Mouse (Mus musculus) midbrain, embryonic 11.5 days (tissue): ENCODE measurements around the gene Rsc1a1. TPM values are rescaled to one million over a fixed set of nuclear protein-coding genes. Genes with fewer than 3 reads are reported as not detected.
A peak's percentile ranks its signal among the peaks of the same experiment; 100 is the strongest.

ENCODE experiments used
- ATAC-seq: fragments of 200-750 bp; cut with Nextera tagmentation; 2 replicates; pipeline ENCODE4 v1.8.0; 2017; ENCODE audit warnings: moderate TSS enrichment, moderate library complexity; ENCODE audit not compliant: low FRiP score
- DNase-seq: peaks from one replicate; pipeline ENCODE4 v3.0.0; 2015; ENCODE audit warnings: low spot score; ENCODE audit errors: missing footprints
- H3K27ac ChIP-seq: fragments of 300-500 bp; sonication (generic); 2 replicates; pipeline ENCODE4 v1.5.1; 2014; ENCODE audit warnings: low read depth, low read length
- H3K27me3 ChIP-seq: fragments of 300-500 bp; sonication (generic); 2 replicates; pipeline ENCODE4 v1.6.1; 2014; ENCODE audit warnings: mild to moderate bottlenecking, low read length, moderate library complexity, mixed read lengths; ENCODE audit not compliant: control insufficient read depth, insufficient read depth
- H3K36me3 ChIP-seq: fragments of 300-500 bp; sonication (generic); 2 replicates; pipeline ENCODE4 v1.6.1; 2014; ENCODE audit warnings: mild to moderate bottlenecking, low read length, moderate library complexity, mixed read lengths; ENCODE audit not compliant: control insufficient read depth, insufficient read depth
- H3K4me1 ChIP-seq: fragments of 300-500 bp; sonication (generic); 2 replicates; pipeline ENCODE4 v1.6.1; 2014; ENCODE audit warnings: low read length; ENCODE audit not compliant: control insufficient read depth, insufficient read depth
- H3K4me2 ChIP-seq: fragments of 300-500 bp; sonication (generic); 2 replicates; pipeline ENCODE4 v1.6.1; 2014; ENCODE audit warnings: mild to moderate bottlenecking, moderate library complexity
- H3K4me3 ChIP-seq: fragments of 300-500 bp; sonication (generic); 2 replicates; pipeline ENCODE4 v1.5.1; 2014; ENCODE audit warnings: low read depth, low read length
- H3K9ac ChIP-seq: fragments of 300-500 bp; sonication (generic); 2 replicates; pipeline ENCODE4 v1.6.1; 2014; ENCODE audit warnings: low read length
- H3K9me3 ChIP-seq: fragments of 300-500 bp; sonication (generic); 2 replicates; pipeline ENCODE4 v1.6.1; 2016; ENCODE audit warnings: low read length; ENCODE audit not compliant: control insufficient read depth
- WGBS: fragments of 180-500 bp; shearing (Covaris S2); extraction: QIAGEN DNeasy Blood & Tissue Kit; methylation state at CpG from one replicate; pipeline ENCODE4 v1.1.7; 2014; 5-methylcytosine and 5-hydroxymethylcytosine counted together
- polyA plus RNA-seq: library from polyadenylated mRNA; unstranded; fragments of >200 nt; fragmentation: Nextera tagmentation; extraction: Ambion mirVana; gene quantifications from 2 replicates; pipeline ENCODE4 v1.2.1, GENCODE M21; 2014

Rsc1a1 gene
- polyA plus RNA-seq, 1 experiment from 2014 or later = 1.4 TPM

DNA sequence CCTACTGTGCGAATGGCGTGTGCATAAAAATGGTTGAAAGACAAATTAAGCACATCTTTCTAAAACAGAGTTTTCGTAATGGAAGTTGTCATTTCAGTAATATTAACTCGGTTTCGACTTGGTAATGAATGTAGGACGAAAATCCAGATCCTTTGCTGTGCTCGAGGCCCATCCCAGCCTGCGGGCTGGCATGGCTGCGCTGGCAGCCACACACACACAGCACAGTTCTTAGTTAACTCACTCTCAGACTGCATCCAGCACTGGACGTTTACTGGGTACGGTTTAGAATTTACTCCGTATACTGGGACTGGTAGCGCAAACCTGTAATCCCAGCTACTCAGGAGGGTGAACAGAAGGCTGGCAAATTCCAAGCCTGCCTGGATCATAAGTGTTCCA, 38.3 kb upstream of the Rsc1a1 start:
- no peak for DNase-seq
- 10% methylated on average over 13 of the region's 13 CpGs for WGBS
- peak; percentile 70 for ATAC-seq
- peaks cover 11% of the 10 kb centered on the region for H3K4me1 ChIP-seq
- no peak overlapping the region for H3K27ac ChIP-seq
- no peaks in the 10 kb centered on the region for H3K9me3 ChIP-seq
- peak overlapping the region; percentile 93 for H3K4me3 ChIP-seq
- H3K27me3 ChIP-seq = no peaks in the 10 kb centered on the region
- H3K36me3 ChIP-seq = no peaks in the 10 kb centered on the region
- peak overlapping the region; percentile 92 for H3K4me2 ChIP-seq
- H3K9ac ChIP-seq = peak overlapping the region; percentile 96

- WGBS = under 1% methylated on average over 94 of the region's 105 CpGs
Measured at GRCm38 (mm10) chr4:141722731-141723672, 37.6 kb upstream of the Rsc1a1 start, which contains the start of gene Ddi2. Gene Ddi2 (minus strand): TSS chr4:141723419.

GRCm38 (mm10) chr4:141721961-141722360, 36.6 kb upstream of the Rsc1a1 start:
- Histone ChIP-seq H3K4me1 (peaks cover 11% of the 10 kb centered on the region), H3K9ac (peak overlapping the region; percentile 96; the same call in 1 of the 2 replicates), H3K27me3 (no peaks in the 10 kb centered on the region), H3K4me2 (peak overlapping the region; percentile 92), H3K9me3 (no peaks in the 10 kb centered on the region), H3K36me3 (no peaks in the 10 kb centered on the region), H3K27ac (no peak overlapping the region), H3K4me3 (peak overlapping the region; percentile 93; the same call in 1 of the 2 replicates)
- ATAC-seq (no peak), DNase-seq (no peak)
- 82% methylated on average over 6 of the region's 6 CpGs for WGBS

More at GRCm38 (mm10) chr4:141722731-141723672, 37.6 kb upstream of the Rsc1a1 start, which contains the start of gene Ddi2:
- Histone ChIP-seq H3K27me3 (no peaks in the 10 kb centered on the region), H3K4me1 (peaks cover 11% of the 10 kb centered on the region), H3K36me3 (no peaks in the 10 kb centered on the region), H3K27ac (peak within 1 kb of the TSS; percentile 81), H3K9me3 (no peaks in the 10 kb centered on the region), H3K9ac (peak within 1 kb of the TSS; percentile 96), H3K4me3 (peak within 1 kb of the TSS; percentile 93), H3K4me2 (peak within 1 kb of the TSS; percentile 92)
- DNase-seq (peak; percentile 99), ATAC-seq (peak; percentile 92)

DNA sequence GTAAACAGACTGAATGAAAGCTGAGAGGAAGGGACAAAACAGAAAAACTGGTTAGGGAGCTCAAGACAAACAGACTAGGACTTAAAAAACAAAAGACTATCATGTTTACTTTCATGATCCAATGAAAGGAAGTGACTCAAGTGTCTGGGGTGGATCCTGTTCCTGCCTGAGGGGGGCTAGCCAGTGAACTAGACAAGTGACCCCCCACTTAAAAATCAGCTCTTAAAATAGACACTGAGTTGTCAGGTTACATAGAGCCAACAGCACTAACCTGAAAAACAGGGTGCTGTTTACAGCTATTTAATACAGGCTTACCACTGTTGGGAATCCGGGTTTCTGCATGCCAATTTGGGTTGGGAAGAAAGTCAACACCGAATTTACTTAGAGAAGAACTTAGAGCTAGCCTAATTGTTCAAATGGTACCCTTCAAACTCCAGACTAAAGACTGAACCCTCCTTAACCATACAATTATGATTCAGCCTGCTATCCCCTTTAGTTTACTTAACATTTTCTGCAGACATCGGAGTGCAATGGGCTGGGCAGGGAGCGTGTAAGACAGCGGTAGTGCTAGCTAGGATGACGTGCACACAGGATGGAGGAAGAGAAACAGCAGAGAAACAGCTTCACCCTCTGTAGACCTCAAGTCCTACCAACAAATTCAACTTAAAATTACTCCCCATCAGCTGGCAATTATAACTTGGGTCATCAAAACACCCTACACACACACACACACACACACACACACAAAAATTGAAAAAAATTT, 35.5 kb upstream of the Rsc1a1 start:
- Histone ChIP-seq H3K4me2 (no peak overlapping the region), H3K9ac (no peak overlapping the region), H3K4me1 (peaks cover 11% of the 10 kb centered on the region), H3K4me3 (no peak overlapping the region), H3K9me3 (no peaks in the 10 kb centered on the region), H3K27me3 (no peaks in the 10 kb centered on the region), H3K36me3 (no peaks in the 10 kb centered on the region), H3K27ac (no peak overlapping the region)
- ATAC-seq (no peak), DNase-seq (peak; percentile 73)
- 87% methylated on average over 6 of the region's 6 CpGs for WGBS

GRCm38 (mm10) chr4:141719304-141719703, 33.9 kb upstream of the Rsc1a1 start:
- H3K4me1 ChIP-seq = peaks cover 11% of the 10 kb centered on the region
- DNase-seq (peak; percentile 51), ATAC-seq (no peak)
- H3K9ac ChIP-seq = no peak overlapping the region
- no peaks in the 10 kb centered on the region for H3K9me3 ChIP-seq
- no peak overlapping the region for H3K27ac ChIP-seq
- H3K36me3 ChIP-seq = no peaks in the 10 kb centered on the region
- H3K4me3 ChIP-seq = no peak overlapping the region
- H3K4me2 ChIP-seq = no peak overlapping the region
- 96% methylated on average over 1 of the region's 1 CpGs for WGBS
- H3K27me3 ChIP-seq = no peaks in the 10 kb centered on the region

DNA sequence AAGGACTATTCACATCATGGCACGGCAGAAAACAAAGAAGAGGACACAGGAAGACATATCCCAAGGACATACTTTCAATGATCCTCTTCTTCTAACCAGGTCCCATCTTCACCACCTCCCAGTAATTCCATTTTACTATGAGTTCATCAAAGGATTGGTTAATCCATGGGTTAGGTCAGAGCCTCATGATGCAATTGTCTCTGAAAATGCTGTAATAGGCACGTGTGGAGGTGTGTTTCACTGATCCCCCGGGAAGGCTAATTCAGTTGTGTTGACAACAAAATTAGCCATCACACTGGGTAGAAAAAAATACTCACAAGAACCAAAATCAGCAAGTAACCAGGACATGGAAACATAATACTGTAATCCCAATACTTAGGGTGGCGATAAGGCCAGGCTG, 32.2 kb upstream of the Rsc1a1 start:
- no peaks in the 10 kb centered on the region for H3K9me3 ChIP-seq
- H3K4me3 ChIP-seq = no peak overlapping the region
- no peak overlapping the region for H3K9ac ChIP-seq
- no peak overlapping the region for H3K27ac ChIP-seq
- ATAC-seq = no peak
- no peak overlapping the region for H3K4me2 ChIP-seq
- no peak for DNase-seq
- H3K4me1 ChIP-seq = peaks cover 8% of the 10 kb centered on the region; the same call in 1 of the 2 replicates
- no peaks in the 10 kb centered on the region for H3K27me3 ChIP-seq
- 91% methylated on average over 4 of the region's 4 CpGs for WGBS
- no peaks in the 10 kb centered on the region; the same call in 1 of the 2 replicates for H3K36me3 ChIP-seq

- no peak overlapping the region for H3K27ac ChIP-seq
- DNase-seq = no peak
- H3K36me3 ChIP-seq = peaks cover 2% of the 10 kb centered on the region; the same call in 1 of the 2 replicates
- no peak for ATAC-seq
- 82% methylated on average over 2 of the region's 2 CpGs for WGBS
- H3K9ac ChIP-seq = no peak overlapping the region
- no peak overlapping the region for H3K4me2 ChIP-seq
- no peaks in the 10 kb centered on the region for H3K27me3 ChIP-seq
- H3K4me3 ChIP-seq = no peak overlapping the region
- H3K9me3 ChIP-seq = no peaks in the 10 kb centered on the region
- no peaks in the 10 kb centered on the region for H3K4me1 ChIP-seq
Measured at GRCm38 (mm10) chr4:141715027-141715426, 29.6 kb upstream of the Rsc1a1 start.

DNA sequence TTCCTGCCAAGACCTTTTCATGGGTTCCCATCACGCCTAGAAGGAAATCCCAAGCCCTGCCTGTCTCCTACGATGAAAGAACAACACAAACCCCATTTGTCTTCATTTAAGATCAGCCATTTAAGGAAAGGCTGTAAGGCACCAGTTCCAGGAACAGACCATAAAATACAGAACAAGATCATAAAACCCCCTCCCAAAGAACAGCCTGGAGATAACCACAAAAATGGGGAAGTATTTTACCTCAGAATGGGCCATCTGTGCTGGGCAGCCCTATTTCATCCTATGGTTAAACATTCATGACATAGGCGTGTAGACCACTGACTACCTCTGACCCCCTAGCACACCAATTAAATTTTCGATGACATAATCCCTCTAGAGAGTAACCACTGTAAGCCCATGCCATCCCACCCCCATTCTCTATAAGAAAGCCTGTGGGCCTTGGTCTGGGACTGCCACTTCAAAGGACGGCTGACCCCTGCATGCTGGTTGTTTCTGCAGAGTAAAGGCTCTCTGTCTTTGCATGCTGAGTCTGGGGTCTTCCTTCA, 28.3 kb upstream of the Rsc1a1 start:
- WGBS = 74% methylated on average over 5 of the region's 5 CpGs
- H3K9ac ChIP-seq = no peak overlapping the region
- no peaks in the 10 kb centered on the region for H3K27me3 ChIP-seq
- DNase-seq (no peak), ATAC-seq (no peak)
- no peaks in the 10 kb centered on the region for H3K4me1 ChIP-seq
- H3K4me3 ChIP-seq = no peak overlapping the region
- no peak overlapping the region for H3K27ac ChIP-seq
- H3K4me2 ChIP-seq = no peak overlapping the region
- H3K36me3 ChIP-seq = peaks cover 8% of the 10 kb centered on the region; the same call in 1 of the 2 replicates
- no peaks in the 10 kb centered on the region for H3K9me3 ChIP-seq
